Mouse (Mus musculus) hindbrain, embryonic 10.5 days (tissue): ENCODE measurements around the gene Mta2. TPM values are rescaled to one million over a fixed set of nuclear protein-coding genes. Genes with fewer than 3 reads are reported as not detected.
A peak's percentile ranks its signal among the peaks of the same experiment; 100 is the strongest.

Experiments
- DNase-seq: peaks from one replicate; pipeline ENCODE4 v3.0.0-alpha.2; 2017; ENCODE audit warnings: low spot score
- H3K27ac ChIP-seq: fragments of 300-500 bp; sonication (generic); 2 replicates; pipeline ENCODE4 v1.5.1; 2016; ENCODE audit warnings: mild to moderate bottlenecking, moderate library complexity
- H3K27me3 ChIP-seq: fragments of 300-500 bp; sonication (generic); 2 replicates; pipeline ENCODE4 v1.6.1; 2016; ENCODE audit warnings: mild to moderate bottlenecking; ENCODE audit not compliant: poor library complexity, insufficient read depth, severe bottlenecking
- H3K36me3 ChIP-seq: fragments of 300-500 bp; sonication (generic); 2 replicates; pipeline ENCODE4 v1.6.1; 2016; ENCODE audit warnings: mild to moderate bottlenecking, moderate library complexity
- H3K4me1 ChIP-seq: fragments of 300-500 bp; sonication (generic); replicated peaks from 2 replicates; pipeline ENCODE4 v1.6.1; 2016; ENCODE audit warnings: mild to moderate bottlenecking
- H3K4me3 ChIP-seq: fragments of 300-500 bp; sonication (generic); 2 replicates; pipeline ENCODE4 v1.5.1; 2016; ENCODE audit warnings: mild to moderate bottlenecking, moderate library complexity
- H3K9me3 ChIP-seq: fragments of 300-500 bp; sonication (generic); 2 replicates; pipeline ENCODE4 v1.6.1; 2016; ENCODE audit warnings: mild to moderate bottlenecking, moderate library complexity
- WGBS: fragments of 180-500 bp; shearing (Covaris S2); methylation state at CpG from one replicate; pipeline ENCODE4 v1.1.7; 2016; 5-methylcytosine and 5-hydroxymethylcytosine counted together
- polyA plus RNA-seq: library from polyadenylated mRNA; unstranded; fragments of >200 nt; fragmentation: Nextera tagmentation; extraction: Ambion mirVana; gene quantifications from 2 replicates; pipeline ENCODE4 v1.2.1, GENCODE M21; 2016

Gene Mta2
- polyA plus RNA-seq, 1 experiment from 2014 or later, result 178 TPM

- no peak for DNase-seq
- Histone ChIP-seq H3K4me3 (no peak overlapping the region), H3K27me3 (no peaks in the 10 kb centered on the region), H3K27ac (no peak overlapping the region), H3K9me3 (no peaks in the 10 kb centered on the region), H3K4me1 (no peaks in the 10 kb centered on the region), H3K36me3 (peaks cover 84% of the 10 kb centered on the region)
- WGBS, result 90% methylated on average over 3 of the region's 3 CpGs
These were observed 27.5 kb upstream of the Mta2 start for GRCm38 (mm10) chr19:8914212-8914611.

- no peak for DNase-seq
- H3K36me3 ChIP-seq, result peaks cover 55% of the 10 kb centered on the region
- no peaks in the 10 kb centered on the region for H3K9me3 ChIP-seq
- no peak overlapping the region for H3K27ac ChIP-seq
- H3K27me3 ChIP-seq, result no peaks in the 10 kb centered on the region
- 95% methylated on average over 3 of the region's 3 CpGs for WGBS
- H3K4me3 ChIP-seq, result no peak overlapping the region
- H3K4me1 ChIP-seq, result peaks cover 22% of the 10 kb centered on the region
These were observed 22.7 kb upstream of the Mta2 start for GRCm38 (mm10) chr19:8919000-8919399.

- 70% methylated on average over 6 of the region's 6 CpGs for WGBS
- Histone ChIP-seq H3K4me3 (peak overlapping the region; percentile 89), H3K27ac (peak overlapping the region; percentile 94), H3K36me3 (peaks cover 53% of the 10 kb centered on the region), H3K27me3 (no peaks in the 10 kb centered on the region), H3K9me3 (no peaks in the 10 kb centered on the region), H3K4me1 (peaks cover 22% of the 10 kb centered on the region)
- DNase-seq, result no peak
These were observed 22.0 kb upstream of the Mta2 start for GRCm38 (mm10) chr19:8919684-8920072.

GRCm38 (mm10) chr19:8920073-8920736 lies 21.5 kb upstream of the Mta2 start, which contains the start of gene B3gat3:
Gene B3gat3 (plus strand): TSS chr19:8920374.
- 2% methylated on average over 50 of the region's 50 CpGs for WGBS
- peak; percentile 97 for DNase-seq

GRCm38 (mm10) chr19:8920836-8921291 lies 20.8 kb upstream of the Mta2 start:
- peaks cover 49% of the 10 kb centered on the region for H3K36me3 ChIP-seq
- 4% methylated on average over 6 of the region's 6 CpGs for WGBS
- H3K4me3 ChIP-seq, result peak overlapping the region; percentile 89
- no peaks in the 10 kb centered on the region for H3K9me3 ChIP-seq
- peaks cover 22% of the 10 kb centered on the region for H3K4me1 ChIP-seq
- peak overlapping the region; percentile 94 for H3K27ac ChIP-seq
- H3K27me3 ChIP-seq, result no peaks in the 10 kb centered on the region
- DNase-seq, result peak; percentile 20

More at GRCm38 (mm10) chr19:8920073-8920736, 21.5 kb upstream of the Mta2 start, which contains the start of gene B3gat3:
- H3K4me1 ChIP-seq, result peaks cover 22% of the 10 kb centered on the region
- H3K27ac ChIP-seq, result peak within 1 kb of the TSS; percentile 94
- peak within 1 kb of the TSS; percentile 89 for H3K4me3 ChIP-seq
- peaks cover 49% of the 10 kb centered on the region for H3K36me3 ChIP-seq
- H3K9me3 ChIP-seq, result no peaks in the 10 kb centered on the region
- no peaks in the 10 kb centered on the region for H3K27me3 ChIP-seq

- 76% methylated on average over 9 of the region's 9 CpGs for WGBS
- Histone ChIP-seq H3K4me3 (peak overlapping the region; percentile 26; the same call in 1 of the 2 replicates), H3K9me3 (no peaks in the 10 kb centered on the region), H3K27ac (no peak overlapping the region), H3K27me3 (no peaks in the 10 kb centered on the region), H3K36me3 (peaks cover 49% of the 10 kb centered on the region), H3K4me1 (peaks cover 22% of the 10 kb centered on the region)
- DNase-seq, result no peak
These were observed 19.9 kb upstream of the Mta2 start for GRCm38 (mm10) chr19:8921741-8922140.

GRCm38 (mm10) chr19:8926766-8927165 lies 14.9 kb upstream of the Mta2 start:
- no peak for DNase-seq
- Histone ChIP-seq H3K4me3 (no peak overlapping the region), H3K27ac (no peak overlapping the region), H3K4me1 (peaks cover 30% of the 10 kb centered on the region), H3K36me3 (peaks cover 59% of the 10 kb centered on the region), H3K27me3 (no peaks in the 10 kb centered on the region), H3K9me3 (no peaks in the 10 kb centered on the region)
- 82% methylated on average over 2 of the region's 2 CpGs for WGBS

GRCm38 (mm10) chr19:8927891-8928525 lies 13.7 kb upstream of the Mta2 start:
- Histone ChIP-seq H3K4me3 (no peak overlapping the region), H3K36me3 (peaks cover 54% of the 10 kb centered on the region), H3K4me1 (peaks cover 28% of the 10 kb centered on the region), H3K27ac (no peak overlapping the region), H3K9me3 (no peaks in the 10 kb centered on the region), H3K27me3 (no peaks in the 10 kb centered on the region)
- WGBS, result 88% methylated on average over 12 of the region's 12 CpGs
- no peak for DNase-seq

- 14% methylated on average over 16 of the region's 16 CpGs for WGBS
- no peaks in the 10 kb centered on the region for H3K9me3 ChIP-seq
- no peak for DNase-seq
- H3K27ac ChIP-seq, result peak overlapping the region; percentile 92
- peak overlapping the region; percentile 81 for H3K4me3 ChIP-seq
- no peaks in the 10 kb centered on the region for H3K27me3 ChIP-seq
- H3K4me1 ChIP-seq, result peaks cover 28% of the 10 kb centered on the region
- peaks cover 54% of the 10 kb centered on the region for H3K36me3 ChIP-seq
These were observed 12.9 kb upstream of the Mta2 start for GRCm38 (mm10) chr19:8928689-8929223.

GRCm38 (mm10) chr19:8929224-8930088 lies 12.2 kb upstream of the Mta2 start, which contains the start of the genes Rom1 and Eml3:
Gene Rom1 (minus strand): TSS chr19:8929356.
Gene Eml3 (plus strand): TSS chr19:8929552.
- Histone ChIP-seq H3K36me3 (peaks cover 55% of the 10 kb centered on the region), H3K4me3 (peak within 1 kb of the TSS; percentile 81), H3K4me1 (peaks cover 28% of the 10 kb centered on the region), H3K27me3 (no peaks in the 10 kb centered on the region), H3K9me3 (no peaks in the 10 kb centered on the region), H3K27ac (peak within 1 kb of the TSS; percentile 92)
- WGBS, result under 1% methylated on average over 73 of the region's 74 CpGs
- peak; percentile 82 for DNase-seq

GRCm38 (mm10) chr19:8930117-8930516 lies 11.6 kb upstream of the Mta2 start:
- Histone ChIP-seq H3K4me3 (peak overlapping the region; percentile 81), H3K4me1 (peaks cover 28% of the 10 kb centered on the region), H3K9me3 (no peaks in the 10 kb centered on the region), H3K27ac (peak overlapping the region; percentile 92), H3K27me3 (no peaks in the 10 kb centered on the region), H3K36me3 (peaks cover 60% of the 10 kb centered on the region)
- DNase-seq, result no peak
- 15% methylated on average over 11 of the region's 11 CpGs for WGBS

GRCm38 (mm10) chr19:8930771-8931170 lies 10.9 kb upstream of the Mta2 start:
- 84% methylated on average over 7 of the region's 7 CpGs for WGBS

More at GRCm38 (mm10) chr19:8930771-8931170, 10.9 kb upstream of the Mta2 start:
- H3K27me3 ChIP-seq, result no peaks in the 10 kb centered on the region
- peaks cover 60% of the 10 kb centered on the region for H3K36me3 ChIP-seq
- no peak for DNase-seq
- peaks cover 28% of the 10 kb centered on the region for H3K4me1 ChIP-seq
- no peak overlapping the region for H3K27ac ChIP-seq
- H3K9me3 ChIP-seq, result no peaks in the 10 kb centered on the region
- H3K4me3 ChIP-seq, result peak overlapping the region; percentile 81
